Mouse (Mus musculus) myocyte (in vitro differentiated cells): Measurements from ENCODE around the gene Eif3i. TPM values are rescaled to one million over a fixed set of nuclear protein-coding genes. Genes with fewer than 3 reads are reported as not detected.

ENCODE experiments used
- H3K27me3 ChIP-seq: one replicate; pipeline ENCODE4 v1.6.1; 2011; ENCODE audit not compliant: control insufficient read depth, insufficient read depth, insufficient read length
- H3K36me3 ChIP-seq: one replicate; pipeline ENCODE4 v1.6.1; 2011; ENCODE audit not compliant: control insufficient read depth, insufficient read depth
- H3K4me2 ChIP-seq: one replicate; pipeline ENCODE4 v1.6.1; 2011; ENCODE audit warnings: low read depth, control low read depth
- H3K4me3 ChIP-seq: one replicate; pipeline ENCODE4 v1.5.1; 2011; ENCODE audit warnings: mild to moderate bottlenecking, control low read depth, moderate library complexity
- H3K79me2 ChIP-seq: one replicate; pipeline ENCODE4 v1.6.1; 2011; ENCODE audit not compliant: control insufficient read depth, insufficient read depth
- H3ac ChIP-seq: one replicate; pipeline ENCODE4 v1.6.1; 2011; ENCODE audit not compliant: control insufficient read depth, insufficient read length
- CEBPB ChIP-seq: IDR thresholded peaks from 2 replicates; pipeline ENCODE4 v1.6.1; 2011; ENCODE audit warnings: mild to moderate bottlenecking, moderate library complexity; ENCODE audit not compliant: poor library complexity, insufficient read depth, severe bottlenecking
- E2F4 ChIP-seq: IDR thresholded peaks from one replicate; pipeline ENCODE4 v1.6.1; 2011; ENCODE audit warnings: mild to moderate bottlenecking, control low read depth, moderate library complexity; ENCODE audit not compliant: insufficient read depth
- MAX ChIP-seq: IDR thresholded peaks from one replicate; pipeline ENCODE4 v1.6.1; 2011; ENCODE audit warnings: low read depth, mild to moderate bottlenecking, control low read depth
- MYOD1 ChIP-seq, 3 experiments: IDR thresholded peaks; one replicate each; pipeline ENCODE4 v1.6.1; 2011; ENCODE audit warnings: control low read depth in 2 of 3, low read depth in 2 of 3, mild to moderate bottlenecking in 2 of 3, moderate library complexity in 1 of 3; ENCODE audit not compliant: insufficient read length in 2 of 3, control insufficient read depth in 1 of 3
- MYOG ChIP-seq, 3 experiments: IDR thresholded peaks; one replicate each; pipeline ENCODE4 v1.6.1; 2011; ENCODE audit warnings: control low read depth in 2 of 3, low read depth in 2 of 3, mild to moderate bottlenecking in 2 of 3; ENCODE audit not compliant: insufficient read length in 2 of 3, control insufficient read depth in 1 of 3, insufficient read depth in 1 of 3
- POLR2A ChIP-seq: IDR thresholded peaks from one replicate; pipeline ENCODE4 v1.6.1; 2011; ENCODE audit warnings: low read depth, mild to moderate bottlenecking, control low read depth, moderate library complexity; ENCODE audit not compliant: insufficient read length
- POLR2AphosphoS2 ChIP-seq: IDR thresholded peaks from one replicate; pipeline ENCODE4 v1.6.1; 2011; ENCODE audit warnings: low read depth, control low read depth; ENCODE audit not compliant: insufficient read length
- REST ChIP-seq: IDR thresholded peaks from one replicate; pipeline ENCODE4 v1.6.1; 2011; ENCODE audit warnings: mild to moderate bottlenecking, control low read depth, moderate library complexity; ENCODE audit not compliant: insufficient read depth, insufficient read length
- SRF ChIP-seq: IDR thresholded peaks from one replicate; pipeline ENCODE4 v1.6.1; 2011; ENCODE audit warnings: low read depth; ENCODE audit not compliant: control insufficient read depth, insufficient read length
- TCF12 ChIP-seq: IDR thresholded peaks from one replicate; pipeline ENCODE4 v1.6.1; 2011; ENCODE audit warnings: mild to moderate bottlenecking, control low read depth; ENCODE audit not compliant: poor library complexity, insufficient read depth, severe bottlenecking
- TCF3 ChIP-seq: IDR thresholded peaks from one replicate; pipeline ENCODE4 v1.6.1; 2011; ENCODE audit warnings: low read depth, control low read depth; ENCODE audit not compliant: insufficient read length
- USF1 ChIP-seq: IDR thresholded peaks from one replicate; pipeline ENCODE4 v1.6.1; 2011; ENCODE audit warnings: low read depth, mild to moderate bottlenecking, control low read depth, moderate library complexity
- polyA plus RNA-seq: library from polyadenylated mRNA; unstranded; fragments of >200 nt; fragmentation: generic; extraction: Trizol; gene quantifications from one replicate; pipeline ENCODE4 v1.2.1, GENCODE M21; 2012; ENCODE audit warnings: missing spikeins

Gene Eif3i
- polyA plus RNA-seq, 1 experiment, result 358 TPM

- H3K27me3 ChIP-seq, result no peaks in the 10 kb centered on the region
- TF ChIP-seq REST (no peak), MYOG (IDR thresholded peaks at IDR 0.05; ENCODE audit: control insufficient read depth in 1 of 3, insufficient read depth in 1 of 3, insufficient read length in 2 of 3, low read depth in 2 of 3) (no peak), E2F4 (no peak), TCF3 (no peak), MYOD1 (IDR thresholded peaks at IDR 0.05; ENCODE audit: control insufficient read depth in 1 of 3, insufficient read length in 2 of 3, low read depth in 2 of 3) (no peak), MAX (no peak)
- H3ac ChIP-seq, result no peak overlapping the region
- no peak overlapping the region for H3K4me3 ChIP-seq
- H3K36me3 ChIP-seq, result no peaks in the 10 kb centered on the region
- peak overlapping the region; percentile 24 for H3K4me2 ChIP-seq
- H3K79me2 ChIP-seq, result no peaks in the 10 kb centered on the region
Observed at GRCm38 (mm10) chr4:129575171-129575844, 25.1 kb downstream of the Eif3i start.

DNA sequence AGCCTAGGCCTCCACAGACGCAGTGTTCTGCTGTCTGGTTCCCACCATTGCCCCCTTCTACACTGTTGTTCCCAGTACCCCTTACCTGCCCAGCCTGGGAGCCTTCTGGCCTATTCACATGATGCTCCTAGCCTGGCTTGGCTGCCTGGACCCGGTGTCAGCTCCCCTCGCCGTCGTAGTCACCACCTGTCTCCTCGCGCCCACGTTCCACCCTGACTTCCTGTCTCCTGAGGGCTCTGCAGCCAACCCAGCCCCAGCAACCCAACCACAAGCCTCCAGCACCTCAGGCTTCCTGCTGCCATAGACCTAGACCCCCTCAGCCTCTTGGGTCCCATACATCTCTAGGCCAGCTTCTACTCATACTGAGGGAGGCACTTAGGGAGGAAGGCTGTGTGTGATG, 27.0 kb downstream of the Eif3i start, which contains the start of gene Lck:
TSS of gene Lck (minus strand) at position 212 of the 400 bp plus-strand sequence.
- no peaks in the 10 kb centered on the region for H3K27me3 ChIP-seq
- TF ChIP-seq TCF12, result no peak
- TF ChIP-seq MYOD1 (IDR thresholded peaks at IDR 0.05; ENCODE audit: control insufficient read depth in 1 of 3, insufficient read length in 2 of 3, low read depth in 2 of 3), result no peak
- TF ChIP-seq CEBPB, result no peak
- TF ChIP-seq MYOG (IDR thresholded peaks at IDR 0.05; ENCODE audit: control insufficient read depth in 1 of 3, insufficient read depth in 1 of 3, insufficient read length in 2 of 3, low read depth in 2 of 3), result no peak
- TF ChIP-seq POLR2A, result no peak
- TF ChIP-seq SRF, result no peak
- TF ChIP-seq E2F4, result no peak
- TF ChIP-seq REST, result no peak
- TF ChIP-seq USF1, result no peak
- no peak for TF ChIP-seq TCF3
- TF ChIP-seq MAX, result no peak

DNA sequence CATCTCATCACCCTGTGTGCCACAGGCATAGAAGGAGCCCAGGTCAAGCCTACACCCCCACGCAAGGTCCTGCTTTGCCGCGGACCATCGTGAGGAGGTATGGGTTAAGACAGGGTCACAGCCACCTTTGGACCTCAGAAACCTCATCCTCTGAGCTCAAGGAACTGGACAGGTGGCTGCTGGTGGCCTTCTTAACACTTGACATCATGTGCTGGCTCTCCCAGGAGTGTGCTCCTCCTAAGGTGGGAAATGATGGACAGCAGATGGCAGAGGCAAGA, 27.4 kb downstream of the Eif3i start:
- H3K4me3 ChIP-seq, result no peak overlapping the region
- H3K36me3 ChIP-seq, result no peaks in the 10 kb centered on the region
- TF ChIP-seq REST, result no peak
- TF ChIP-seq USF1, result no peak
- no peak for TF ChIP-seq SRF
- no peaks in the 10 kb centered on the region for H3K27me3 ChIP-seq
- H3K4me2 ChIP-seq, result no peak overlapping the region
- no peaks in the 10 kb centered on the region for H3K79me2 ChIP-seq
- no peak overlapping the region for H3ac ChIP-seq

More for the DNA sequence above, 27.0 kb downstream of the Eif3i start, which contains the start of gene Lck:
- Histone ChIP-seq H3K4me3 (no peak within 1 kb of the TSS), H3K36me3 (no peaks in the 10 kb centered on the region), H3K4me2 (no peak within 1 kb of the TSS), H3K79me2 (no peaks in the 10 kb centered on the region), H3ac (no peak within 1 kb of the TSS)

DNA sequence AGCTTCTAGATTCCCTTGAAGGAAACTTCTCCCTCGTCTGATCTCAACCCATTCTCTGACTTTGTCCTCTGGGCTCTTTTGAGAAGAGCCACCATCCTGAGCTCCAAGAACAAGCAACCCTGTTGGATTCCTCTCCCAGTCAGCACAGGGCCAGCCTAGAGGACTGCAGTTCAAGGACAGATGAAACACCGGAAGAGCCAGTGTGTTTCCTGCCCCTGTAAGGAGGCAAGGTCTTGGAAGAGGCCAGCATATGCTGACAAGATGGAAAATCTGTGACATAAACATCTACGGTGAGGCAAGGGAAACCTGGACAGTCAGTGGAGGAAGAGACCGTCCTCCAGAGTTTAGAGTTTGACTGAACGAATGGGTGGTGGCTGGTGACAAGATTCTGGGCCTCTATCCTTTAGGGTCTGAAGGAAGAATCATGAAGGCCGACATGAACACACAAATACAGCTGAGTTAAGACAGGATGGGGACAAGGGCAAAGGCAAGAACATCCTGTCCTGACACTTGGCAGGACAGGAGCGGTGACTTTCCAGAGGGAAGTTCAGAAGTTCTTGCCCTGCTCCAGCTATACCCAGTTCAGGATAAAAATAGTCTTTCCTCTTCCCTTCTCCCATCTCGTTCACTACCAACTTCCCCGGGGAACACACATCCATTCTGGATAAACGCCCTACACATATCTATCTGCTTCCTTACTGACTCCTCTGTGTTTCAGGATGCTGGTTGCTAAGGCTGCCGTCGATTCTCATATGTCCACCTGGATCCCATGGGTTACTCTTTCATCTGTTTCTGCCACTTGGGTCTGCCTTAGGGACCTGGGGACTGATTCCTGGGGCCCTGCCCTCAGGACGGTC, 28.0 kb downstream of the Eif3i start:
- no peaks in the 10 kb centered on the region for H3K27me3 ChIP-seq
- no peaks in the 10 kb centered on the region for H3K36me3 ChIP-seq
- no peak overlapping the region for H3K4me3 ChIP-seq
- H3K4me2 ChIP-seq, result no peak overlapping the region
- no peak overlapping the region for H3ac ChIP-seq
- TF ChIP-seq USF1 (no peak), TCF12 (no peak), SRF (no peak), REST (no peak), E2F4 (no peak), MAX (no peak), MYOD1 (IDR thresholded peaks at IDR 0.05; ENCODE audit: control insufficient read depth in 1 of 3, insufficient read length in 2 of 3, low read depth in 2 of 3) (no peak), CEBPB (no peak), POLR2AphosphoS2 (no peak), TCF3 (no peak), POLR2A (no peak), MYOG (IDR thresholded peaks at IDR 0.05; ENCODE audit: control insufficient read depth in 1 of 3, insufficient read depth in 1 of 3, insufficient read length in 2 of 3, low read depth in 2 of 3) (no peak)
- no peaks in the 10 kb centered on the region for H3K79me2 ChIP-seq

- no peaks in the 10 kb centered on the region for H3K36me3 ChIP-seq
- H3ac ChIP-seq, result no peak overlapping the region
- TF ChIP-seq CEBPB (no peak), REST (no peak), SRF (no peak), TCF12 (no peak), POLR2AphosphoS2 (no peak), MAX (no peak), E2F4 (no peak), USF1 (no peak), MYOD1 (IDR thresholded peaks at IDR 0.05; ENCODE audit: control insufficient read depth in 1 of 3, insufficient read length in 2 of 3, low read depth in 2 of 3) (no peak), MYOG (IDR thresholded peaks at IDR 0.05; ENCODE audit: control insufficient read depth in 1 of 3, insufficient read depth in 1 of 3, insufficient read length in 2 of 3, low read depth in 2 of 3) (no peak), TCF3 (no peak), POLR2A (no peak)
- no peak overlapping the region for H3K4me2 ChIP-seq
- H3K79me2 ChIP-seq, result no peaks in the 10 kb centered on the region
- no peaks in the 10 kb centered on the region for H3K27me3 ChIP-seq
- H3K4me3 ChIP-seq, result no peak overlapping the region
Observed at GRCm38 (mm10) chr4:129571551-129572084, 28.8 kb downstream of the Eif3i start.
